Mouse (Mus musculus): ENCODE measurements around the gene Tmem139.

Gene Tmem139

GRCm38 (mm10) chr6:42282865-42283528, 21.2 kb downstream of the Tmem139 start:
- no peak for DNase-seq

GRCm38 (mm10) chr6:42286448-42286847, 24.7 kb downstream of the Tmem139 start, which contains the start of gene Clcn1:
TSS of gene Clcn1 (plus strand) at chr6:42286685.
- no peak for DNase-seq

GRCm38 (mm10) chr6:42287562-42287961, 25.8 kb downstream of the Tmem139 start:
- no peak for DNase-seq

GRCm38 (mm10) chr6:42293327-42293726, 31.6 kb downstream of the Tmem139 start:
- no peak for DNase-seq

GRCm38 (mm10) chr6:42295549-42296094, 33.9 kb downstream of the Tmem139 start:
- no peak for DNase-seq

- no peak for DNase-seq
These were observed 37.6 kb downstream of the Tmem139 start for GRCm38 (mm10) chr6:42299362-42299761.

- DNase-seq, result no peak
These were observed 48.1 kb downstream of the Tmem139 start for GRCm38 (mm10) chr6:42309816-42310378.

DNA sequence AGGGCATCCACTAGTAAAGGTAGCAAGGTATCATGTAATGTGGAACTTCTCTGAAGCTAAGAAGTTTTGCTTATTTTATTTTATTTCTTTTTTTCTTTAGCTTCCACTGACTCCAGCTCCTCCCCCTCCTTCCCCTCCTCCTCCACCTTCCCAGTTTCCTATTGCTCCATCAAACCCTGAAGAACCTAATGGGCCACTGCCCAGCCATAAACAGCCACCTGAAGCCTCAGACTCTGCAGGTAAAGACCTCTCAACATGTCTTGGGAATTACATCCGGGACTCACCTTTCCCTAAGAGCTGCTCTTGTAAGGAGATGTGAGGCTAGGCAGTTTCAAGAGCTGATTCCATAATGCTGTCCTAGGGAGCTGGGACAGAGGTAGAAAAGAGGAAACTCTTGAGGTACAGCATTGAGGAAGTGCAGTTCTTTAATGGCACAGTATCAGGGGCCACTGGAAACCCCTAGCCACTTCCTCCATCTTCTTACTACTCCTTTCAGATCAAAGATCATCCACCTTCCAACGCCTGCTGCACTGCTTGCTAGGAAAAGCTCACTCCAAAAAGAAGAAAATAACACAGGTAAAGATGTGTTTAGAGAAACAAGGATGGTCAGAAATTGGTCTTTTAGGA, 48.8 kb downstream of the Tmem139 start:
- no peak for DNase-seq

All from cerebellum, adult 8-10 months (tissue).